Mouse (Mus musculus): Measurements from ENCODE around the gene Ndufc2.

DNA sequence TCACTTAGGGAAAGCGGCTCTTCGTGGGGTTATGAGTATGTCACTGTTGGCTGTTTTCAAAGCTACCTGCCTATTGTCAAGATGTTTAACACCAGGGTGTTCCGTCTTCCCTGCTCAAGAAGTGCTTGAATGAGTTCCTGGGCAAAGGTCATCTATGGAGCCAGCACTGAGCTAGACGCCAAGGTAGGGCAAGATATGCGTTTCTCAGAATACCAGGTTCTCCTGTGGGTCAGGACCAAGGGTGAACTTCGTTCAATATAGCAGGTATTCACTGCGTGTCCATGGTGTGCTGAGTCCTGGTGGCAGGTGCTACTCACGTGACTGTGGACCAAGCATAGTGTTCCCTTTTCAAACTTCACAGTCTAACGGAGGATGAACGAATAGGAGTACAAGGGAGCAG, 55.0 kb downstream of the Ndufc2 start:
- no peak for TF ChIP-seq POLR2A (IDR thresholded peaks at IDR 0.05; ENCODE audit: low read depth, low read length)
- TF ChIP-seq CTCF (IDR thresholded peaks at IDR 0.05; ENCODE audit: extremely low read depth, insufficient read length, insufficient replicate concordance, low read depth, low read length) = no peak
